Mouse (Mus musculus): ENCODE measurements around the gene Wnt3a. TPM values are rescaled to one million over a fixed set of nuclear protein-coding genes. Genes with fewer than 3 reads are reported as not detected.

Wnt3a gene
- polyA plus RNA-seq, 1 experiment: 0.28 TPM

DNA sequence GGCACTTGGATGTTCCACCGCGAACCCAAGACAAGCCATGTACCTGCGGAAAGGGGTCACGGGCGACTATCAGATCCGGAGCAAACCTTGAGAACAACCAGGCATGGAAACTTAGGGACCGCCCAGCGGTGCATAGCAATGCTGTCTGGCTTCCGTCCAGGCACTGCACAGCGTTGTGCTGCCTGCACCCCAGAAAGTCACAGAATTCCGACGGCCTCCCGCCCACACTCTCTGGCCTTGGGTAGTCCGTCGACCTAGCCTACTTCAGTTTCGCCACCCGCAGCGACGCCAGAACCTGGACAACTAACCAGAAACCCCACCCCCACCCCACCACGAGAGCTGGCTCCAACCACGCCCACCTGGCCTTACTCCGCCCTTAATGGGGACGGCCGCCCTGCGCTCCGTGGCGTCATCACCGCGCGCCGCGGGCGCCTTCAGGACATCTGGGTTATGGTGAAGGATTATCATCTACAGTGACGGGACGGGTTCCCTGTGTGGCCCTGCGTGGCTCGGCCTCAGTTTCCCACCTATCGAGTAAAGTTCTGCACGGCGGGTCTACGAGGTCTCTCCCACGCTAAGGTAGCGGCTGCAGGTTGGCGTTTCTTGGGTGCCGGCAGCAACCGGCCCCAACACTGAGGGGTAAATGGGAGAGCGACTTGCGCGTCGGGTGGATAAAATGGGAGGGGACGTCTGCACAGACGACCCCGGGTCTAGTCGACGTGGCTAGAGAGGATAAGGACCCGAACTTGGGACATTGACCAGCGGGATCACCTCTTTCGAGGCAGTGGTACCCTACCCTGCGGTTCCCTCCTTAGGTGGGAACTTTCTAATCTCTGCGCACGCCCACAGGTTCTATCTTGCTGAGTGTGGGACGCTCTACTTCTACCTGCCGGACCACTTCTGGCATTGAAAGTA lies 88.2 kb downstream of the Wnt3a start, which contains the start of gene Mrpl55:
Gene Mrpl55, plus strand, starts transcription at position 406 of the 915 bp plus-strand sequence.
- H3K27ac ChIP-seq (ENCODE audit: control insufficient read depth, insufficient read depth, low read length): peak within 1 kb of the TSS; percentile 45; the same call in 1 of the 2 replicates
- no peaks in the 10 kb centered on the region for H3K27me3 ChIP-seq (ENCODE audit: control insufficient read depth, insufficient read depth, low read length)
- H3K36me3 ChIP-seq (ENCODE audit: control insufficient read depth, insufficient read depth, low read length): no peaks in the 10 kb centered on the region
- WGBS: 1% methylated on average over 63 of the region's 63 CpGs
- peak; percentile 93 for DNase-seq
- TF ChIP-seq POLR2A (IDR thresholded peaks at IDR 0.05; ENCODE audit: control insufficient read depth, extremely low read depth, insufficient read depth, low read length, poor library complexity): peak; percentile 44
- TF ChIP-seq CTCF (IDR thresholded peaks at IDR 0.05; ENCODE audit: borderline replicate concordance, control insufficient read depth, extremely low read depth, insufficient read depth, low read length, poor library complexity): peak; percentile 36; the same call in 1 of the 2 replicates
- peaks cover 13% of the 10 kb centered on the region for H3K4me1 ChIP-seq (replicated peaks; ENCODE audit: control insufficient read depth, insufficient read depth, low read length)
- H3K4me3 ChIP-seq (ENCODE audit: control insufficient read depth, insufficient read depth, low read length): peak within 1 kb of the TSS; percentile 64

DNA sequence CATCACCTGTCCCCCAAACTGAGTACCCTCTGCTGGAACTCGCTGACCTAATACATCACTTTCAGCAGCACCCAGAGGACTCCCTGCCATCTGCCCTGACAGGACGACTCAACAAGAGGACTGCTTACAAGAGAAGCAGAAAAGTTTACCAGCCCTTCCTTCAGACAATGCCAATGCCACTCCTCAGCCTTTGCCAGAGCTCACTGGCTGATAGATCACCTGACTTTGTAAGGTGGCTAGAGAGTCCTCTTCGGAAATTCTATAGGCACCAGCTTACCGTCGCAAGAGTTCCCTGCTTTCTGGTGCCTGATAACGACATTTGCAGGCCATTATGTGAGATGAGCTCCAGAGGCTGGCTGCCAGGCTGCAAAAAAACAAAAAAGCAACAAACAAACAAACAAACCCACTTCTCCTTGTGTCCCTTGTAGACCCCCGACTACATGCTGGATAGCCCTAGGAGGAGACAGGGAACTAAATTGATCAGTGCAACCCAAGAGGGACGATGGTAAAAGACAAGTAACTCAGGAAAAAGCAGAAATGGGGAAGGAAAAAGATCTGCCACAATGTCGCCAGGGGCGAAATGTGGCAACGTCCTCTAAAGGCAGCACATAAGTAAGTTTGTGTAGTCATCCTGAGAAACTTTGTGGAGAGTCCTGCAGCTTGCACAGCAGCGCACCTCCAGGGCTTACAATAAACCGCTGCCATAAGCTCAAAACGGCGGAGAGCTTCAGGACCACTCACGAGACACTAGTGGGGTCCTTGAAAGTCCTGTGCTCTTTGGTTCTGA lies 89.1 kb downstream of the Wnt3a start:
- Histone ChIP-seq H3K27me3 (ENCODE audit: control insufficient read depth, insufficient read depth, low read length) (no peaks in the 10 kb centered on the region), H3K4me3 (ENCODE audit: control insufficient read depth, insufficient read depth, low read length) (peak overlapping the region; percentile 64), H3K27ac (ENCODE audit: control insufficient read depth, insufficient read depth, low read length) (peak overlapping the region; percentile 45; the same call in 1 of the 2 replicates), H3K4me1 (replicated peaks; ENCODE audit: control insufficient read depth, insufficient read depth, low read length) (peaks cover 13% of the 10 kb centered on the region), H3K36me3 (ENCODE audit: control insufficient read depth, insufficient read depth, low read length) (no peaks in the 10 kb centered on the region)
- no peak for TF ChIP-seq POLR2A (IDR thresholded peaks at IDR 0.05; ENCODE audit: control insufficient read depth, extremely low read depth, insufficient read depth, low read length, poor library complexity)
- no peak for TF ChIP-seq CTCF (IDR thresholded peaks at IDR 0.05; ENCODE audit: borderline replicate concordance, control insufficient read depth, extremely low read depth, insufficient read depth, low read length, poor library complexity)
- 18% methylated on average over 16 of the region's 16 CpGs for WGBS
- no peak for DNase-seq

Other genes starting within 250 kb of the Wnt3a start
- 2.4 and 14.5 TPM in 2 replicates for gene Obscn, start 154.3 kb downstream of the Wnt3a start, polyA plus RNA-seq (2012; rRNA removed)
- gene Iba57, start 127.0 kb downstream of the Wnt3a start, polyA plus RNA-seq (2012; rRNA removed): 7.2 and 8.9 TPM in 2 replicates
- gene Gjc2, start 107.5 kb downstream of the Wnt3a start, polyA plus RNA-seq (2012; rRNA removed): 0.23 and 0.66 TPM in 2 replicates
- 56.8 and 79.8 TPM in 2 replicates for gene Guk1, start 98.5 kb downstream of the Wnt3a start, polyA plus RNA-seq (2012; rRNA removed)
- gene Mrpl55, start 88.3 kb downstream of the Wnt3a start, polyA plus RNA-seq (2012; rRNA removed): 40.2 and 42.0 TPM in 2 replicates
- 30.0 and 30.5 TPM in 2 replicates for gene 2310033P09Rik, start 82.4 kb downstream of the Wnt3a start, polyA plus RNA-seq (2012; rRNA removed)
- gene Arf1, start 62.5 kb downstream of the Wnt3a start, polyA plus RNA-seq (2012; rRNA removed): 503 and 561 TPM in 2 replicates
- gene Wnt9a, start 16.2 kb upstream of the Wnt3a start, polyA plus RNA-seq (2012; rRNA removed): 1.3 and 2.2 TPM in 2 replicates
- gene Prss38, start 84.9 kb upstream of the Wnt3a start, polyA plus RNA-seq (2012; rRNA removed): not detected in 2 replicates
- 16.4 and 16.9 TPM in 2 replicates for gene Jmjd4, start 159.3 kb upstream of the Wnt3a start, polyA plus RNA-seq (2012; rRNA removed)
- 35.1 and 36.8 TPM in 2 replicates for gene Snap47, start 160.4 kb upstream of the Wnt3a start, polyA plus RNA-seq (2012; rRNA removed)
- gene Zfp867, start 181.7 kb upstream of the Wnt3a start, polyA plus RNA-seq (2012; rRNA removed): 0.34 and 0.50 TPM in 2 replicates
- 15.9 and 21.1 TPM in 2 replicates for gene Zkscan17, start 236.0 kb upstream of the Wnt3a start, polyA plus RNA-seq (2012; rRNA removed)

Data from thymus, adult 2 months (tissue).